Mouse (Mus musculus) forebrain, embryonic 12.5 days (tissue): ENCODE measurements around the gene Mrps36. TPM values are rescaled to one million over a fixed set of nuclear protein-coding genes. Genes with fewer than 3 reads are reported as not detected.

Experiments
- polyA plus RNA-seq: library from polyadenylated mRNA; unstranded; fragments of >200 nt; fragmentation: Nextera tagmentation; extraction: Ambion mirVana; gene quantifications from 2 replicates; pipeline ENCODE4 v1.2.1, GENCODE M21; 2016

Gene Mrps36
- polyA plus RNA-seq, 1 experiment from 2014 or later = 124 TPM

Other genes starting within 250 kb of the Mrps36 start
- gene Ocln, start 191.9 kb downstream of the Mrps36 start, polyA plus RNA-seq = 2.9 and 3.4 TPM in 2 replicates
- gene Marveld2, start 127.7 kb downstream of the Mrps36 start, polyA plus RNA-seq = 2.0 and 2.5 TPM in 2 replicates
- 313 and 315 TPM in 2 replicates for gene Ak6, start 93.7 kb downstream of the Mrps36 start, polyA plus RNA-seq
- 24.6 and 24.7 TPM in 2 replicates for gene Rad17, start 93.6 kb downstream of the Mrps36 start, polyA plus RNA-seq
- gene Taf9, start 93.1 kb downstream of the Mrps36 start, polyA plus RNA-seq = 24.0 and 29.3 TPM in 2 replicates
- gene Ccdc125, start 74.9 kb downstream of the Mrps36 start, polyA plus RNA-seq = 2.2 and 3.1 TPM in 2 replicates
- 63.7 and 66.2 TPM in 2 replicates for gene Cdk7, start 13.7 kb downstream of the Mrps36 start, polyA plus RNA-seq
- 46.3 and 48.9 TPM in 2 replicates for gene Cenph, start 31.2 kb upstream of the Mrps36 start, polyA plus RNA-seq
- 343 and 352 TPM in 2 replicates for gene Ccnb1, start 41.9 kb upstream of the Mrps36 start, polyA plus RNA-seq
- gene Slc30a5, start 88.8 kb upstream of the Mrps36 start, polyA plus RNA-seq = 44.5 and 47.1 TPM in 2 replicates